Mouse (Mus musculus): ENCODE results near the gene Gm14862.
A peak's percentile ranks its signal among the peaks of the same experiment; 100 is the strongest.

The Gm14862 gene

DNA sequence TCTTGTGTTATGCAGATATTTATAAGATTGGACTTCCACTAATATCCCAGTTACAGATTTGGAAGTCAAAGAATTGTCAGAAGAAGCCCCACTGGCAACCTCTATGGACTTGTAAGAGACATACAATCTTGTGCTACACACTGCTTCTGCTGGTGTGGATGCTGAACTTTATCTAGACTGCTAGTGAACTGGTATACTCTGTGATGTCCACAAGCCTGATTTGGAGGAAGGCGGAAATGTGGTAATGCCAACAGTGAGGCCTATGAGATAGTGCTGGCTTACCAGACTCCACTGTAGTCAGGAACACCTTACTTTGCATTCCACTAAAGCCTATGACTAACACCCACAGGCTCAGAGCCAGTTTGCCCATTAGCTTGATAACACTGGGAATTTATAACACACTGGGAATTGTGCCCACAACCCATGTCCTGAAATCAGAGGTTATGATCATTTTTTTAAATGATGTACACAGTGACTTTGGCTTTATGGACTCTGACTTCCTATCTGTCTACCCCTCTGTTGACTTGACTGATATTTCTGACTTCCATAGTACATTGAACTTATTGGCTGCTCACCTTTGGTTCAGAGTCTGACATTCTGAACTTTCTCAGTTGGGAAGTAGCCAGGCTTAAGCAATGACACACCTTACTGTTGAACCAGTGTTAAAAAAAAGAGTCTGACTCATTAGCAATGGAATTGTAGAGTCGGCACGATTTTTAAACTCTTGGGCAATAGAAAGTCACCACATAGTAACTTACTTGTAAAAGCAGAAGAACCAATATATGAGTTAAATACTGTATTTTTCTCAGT lies 34.1 kb downstream of the Gm14862 start:
- no peak for DNase-seq (ENCODE audit: extremely low read depth, low read depth)

DNA sequence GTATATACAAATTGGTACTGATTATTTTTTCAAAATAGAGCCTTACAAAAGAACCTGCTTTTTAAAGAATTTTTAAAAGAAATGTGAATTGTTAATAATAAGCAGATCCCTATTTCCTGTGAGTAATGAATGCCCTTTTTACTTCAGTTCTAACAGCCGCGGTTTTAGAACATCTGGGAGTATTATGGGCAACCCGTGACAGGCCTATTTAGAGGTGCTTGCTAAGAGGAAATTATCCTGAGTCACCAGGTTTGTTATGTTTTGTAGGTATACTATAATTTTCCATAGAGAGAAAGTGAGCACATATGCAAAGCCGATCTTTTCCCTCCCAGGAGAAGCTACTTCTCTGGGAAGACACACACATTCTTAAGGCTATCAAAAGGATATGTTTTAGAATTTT lies 35.0 kb downstream of the Gm14862 start:
- no peak for DNase-seq (ENCODE audit: extremely low read depth, low read depth)

DNA sequence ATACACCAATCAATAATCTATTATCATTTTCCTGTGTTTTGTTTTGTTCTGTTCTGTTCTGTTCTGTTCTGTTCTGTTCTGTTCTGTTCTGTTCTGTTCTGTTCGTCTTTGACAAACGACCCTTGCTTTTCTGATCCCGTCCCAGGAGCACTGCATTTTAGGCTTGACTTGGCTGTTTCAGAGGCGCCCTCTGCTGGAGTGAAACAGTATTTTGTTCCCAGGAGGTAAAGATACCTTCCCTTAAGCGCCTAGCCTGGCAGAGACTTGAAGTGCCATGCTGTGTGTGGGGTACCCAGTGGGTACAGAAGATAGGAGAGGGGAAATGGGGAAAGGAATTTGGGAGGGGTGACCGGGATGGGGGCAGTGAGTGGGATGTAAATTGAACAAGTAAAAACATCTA lies 35.5 kb downstream of the Gm14862 start:
- peak; percentile 61 for DNase-seq (ENCODE audit: extremely low read depth, low read depth)

DNA sequence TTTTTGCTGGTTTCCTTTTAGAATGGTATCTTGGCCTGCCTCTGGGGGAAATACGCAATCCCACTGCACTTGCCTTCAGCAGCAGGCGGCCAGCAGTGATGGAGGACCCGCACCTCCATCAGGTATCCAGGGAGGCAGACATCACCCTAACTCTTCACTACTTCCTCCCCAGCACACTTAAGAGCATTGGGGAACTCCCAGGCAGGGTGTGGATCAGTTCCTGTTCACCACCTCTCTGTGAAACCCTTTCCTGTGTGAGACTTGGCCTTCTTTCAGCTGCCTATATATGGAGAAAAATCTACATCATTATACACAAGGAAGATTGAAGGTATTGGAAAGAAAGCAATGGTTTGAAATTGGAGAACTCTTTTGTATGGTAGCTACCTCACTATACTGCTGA lies 37.1 kb downstream of the Gm14862 start:
- DNase-seq (ENCODE audit: extremely low read depth, low read depth) = peak; percentile 32

DNA sequence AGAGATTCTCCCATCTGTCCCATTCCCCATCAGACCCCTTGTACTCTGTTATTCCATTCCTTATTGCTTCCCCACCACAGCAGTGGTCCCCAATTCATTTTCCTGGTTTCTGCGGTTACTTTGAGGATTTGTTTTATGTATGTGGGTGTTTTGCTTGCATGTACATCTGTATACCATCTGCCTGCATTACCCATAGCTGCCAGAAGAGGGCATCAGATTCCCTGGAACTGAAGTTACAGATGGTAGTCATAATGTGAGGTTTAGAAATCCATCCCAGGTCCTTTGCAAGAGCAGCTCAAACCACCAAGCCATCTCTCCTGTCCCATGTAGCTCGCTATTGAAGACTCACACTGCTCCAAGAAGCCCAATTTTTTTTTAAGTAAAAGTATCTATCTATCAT lies 40.5 kb downstream of the Gm14862 start:
- peak; percentile 44 for DNase-seq (ENCODE audit: extremely low read depth, low read depth)

DNA sequence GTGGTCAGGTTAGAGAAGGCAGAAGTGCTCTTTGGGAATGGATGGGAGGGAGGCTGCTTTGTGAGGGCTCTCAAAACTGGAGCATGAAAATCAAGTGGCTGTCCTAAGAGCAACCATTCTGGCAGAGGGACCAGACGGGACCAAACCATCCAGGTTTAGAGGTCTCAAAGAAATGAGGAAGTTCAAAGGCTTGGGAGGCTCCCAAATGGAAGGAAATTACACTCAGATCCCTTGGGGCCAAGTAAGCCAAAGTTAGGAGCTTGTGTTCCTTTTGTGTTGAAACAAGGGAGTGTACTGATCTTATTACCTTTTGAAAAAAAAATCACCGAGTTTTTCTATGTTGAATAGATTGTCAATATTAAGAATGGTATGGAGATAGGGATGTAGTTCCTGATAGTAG lies 51.6 kb downstream of the Gm14862 start:
- no peak for DNase-seq (ENCODE audit: extremely low read depth, low read depth)

DNA sequence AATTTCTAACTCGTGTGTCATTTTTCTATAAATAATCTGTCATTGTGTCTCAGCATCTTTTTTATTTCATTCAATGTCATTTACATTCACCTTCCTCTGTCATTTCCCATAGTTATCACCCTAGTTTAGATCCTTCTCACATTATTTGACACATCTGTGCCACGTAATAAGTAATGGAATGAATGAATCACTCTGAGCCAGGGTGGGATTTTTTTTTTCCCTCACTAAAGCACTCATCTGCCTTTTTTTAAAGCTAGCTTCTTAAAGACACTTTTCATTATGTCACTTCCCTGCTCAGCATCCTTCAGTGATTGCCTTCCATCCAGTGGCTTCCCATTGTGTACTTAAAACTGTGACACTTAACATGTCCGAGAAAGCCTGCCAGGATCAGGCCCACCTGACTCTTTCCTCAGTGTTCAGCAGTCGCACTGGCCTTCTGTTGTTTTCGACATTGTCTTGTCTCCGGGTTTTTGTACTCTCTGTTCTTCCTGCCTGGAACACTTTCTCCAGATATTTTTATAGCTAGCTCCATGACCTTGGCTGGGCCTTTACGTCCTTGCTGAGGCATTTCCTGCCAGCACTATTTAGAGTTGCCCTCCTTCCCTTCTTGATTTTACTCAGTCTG lies 53.8 kb downstream of the Gm14862 start:
- DNase-seq (ENCODE audit: extremely low read depth, low read depth) = no peak

DNA sequence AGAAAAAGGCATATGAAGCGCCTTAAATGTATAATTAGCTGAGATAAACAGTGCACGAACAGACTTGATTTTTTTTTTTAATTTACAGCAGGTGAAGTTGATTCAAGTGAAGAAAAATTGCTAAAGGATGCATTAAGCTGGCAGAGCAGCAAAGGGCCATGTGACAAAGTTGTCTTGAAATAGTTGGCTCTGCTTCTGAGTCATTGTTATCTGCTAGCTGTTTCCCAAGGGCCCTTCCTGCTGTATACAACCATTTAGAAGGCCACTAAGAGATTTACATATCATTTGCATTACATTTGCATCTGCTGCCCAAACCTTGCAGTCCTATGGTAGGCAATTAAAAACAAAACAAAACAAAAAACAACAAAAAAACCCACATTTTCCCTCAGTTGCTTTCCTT lies 54.7 kb downstream of the Gm14862 start:
- DNase-seq (ENCODE audit: extremely low read depth, low read depth) = no peak
